Mouse (Mus musculus): ENCODE results near the gene Prss12. TPM values are rescaled to one million over a fixed set of nuclear protein-coding genes. Genes with fewer than 3 reads are reported as not detected.
A peak's percentile ranks its signal among the peaks of the same experiment; 100 is the strongest.

The Prss12 gene
- total RNA-seq, 2 experiments from 2014 or later, result 19.4 to 24.9 TPM

DNA sequence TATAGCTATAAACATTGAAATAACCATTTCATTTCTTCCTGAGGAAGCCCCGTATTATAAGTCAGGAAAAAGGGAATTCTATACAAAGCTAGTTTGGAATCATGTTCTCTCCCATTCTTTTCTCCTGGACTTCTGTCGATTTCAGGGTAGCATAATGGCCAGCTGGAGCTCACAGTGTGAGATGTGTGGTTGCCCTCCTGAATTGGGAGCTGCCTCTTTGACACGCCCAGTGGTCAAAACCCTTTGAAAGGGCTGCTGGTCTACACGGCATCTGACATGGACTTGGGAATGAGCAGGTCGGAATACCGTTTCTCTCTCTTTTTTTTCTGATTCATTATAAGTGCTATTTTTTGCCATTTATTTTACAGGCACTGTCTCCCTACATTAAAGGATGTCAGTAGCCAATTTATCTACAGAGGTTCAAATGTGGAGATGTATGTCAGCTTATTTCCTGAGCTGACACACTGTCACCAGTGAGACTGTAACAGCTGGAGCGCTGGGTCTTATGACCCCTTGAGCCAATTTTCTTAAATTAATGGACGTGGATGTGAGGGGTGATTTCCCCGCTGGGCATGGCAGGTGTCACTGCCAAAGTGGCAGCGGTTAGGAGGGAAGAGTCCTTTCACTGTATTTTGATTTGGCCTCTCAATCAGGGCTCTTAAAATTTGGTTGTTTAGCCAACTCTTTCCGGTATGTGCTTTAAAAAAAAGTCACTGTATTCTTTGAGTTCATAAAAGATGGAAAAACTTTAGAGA is 79.8 kb downstream of the Prss12 start:
- DNase-seq (ENCODE audit: low spot score in 2 of 2), result no peak

- DNase-seq (ENCODE audit: low spot score in 2 of 2), result no peak
These were observed 81.2 kb downstream of the Prss12 start for GRCm38 (mm10) chr3:123527806-123528507.

DNA sequence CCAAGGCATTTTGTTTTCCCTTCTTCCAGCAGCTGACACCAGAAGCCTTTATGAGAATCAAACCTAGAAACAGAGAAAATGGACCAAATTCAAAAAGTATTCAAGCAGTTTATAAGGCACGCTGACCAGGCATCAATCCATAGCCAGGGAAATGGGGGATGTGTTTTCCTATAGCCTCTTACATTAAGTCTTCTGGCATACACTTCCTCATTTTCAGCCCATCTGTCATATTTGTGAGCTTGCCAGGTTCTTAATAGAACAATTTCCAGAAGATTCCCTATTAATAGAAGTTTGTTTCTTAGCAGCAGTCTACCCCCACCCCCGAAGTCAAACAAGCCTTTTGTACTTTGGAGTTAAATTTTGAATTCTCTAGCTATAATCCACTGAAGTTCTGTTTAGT is 84.4 kb downstream of the Prss12 start:
- DNase-seq (ENCODE audit: low spot score in 2 of 2), result no peak

DNA sequence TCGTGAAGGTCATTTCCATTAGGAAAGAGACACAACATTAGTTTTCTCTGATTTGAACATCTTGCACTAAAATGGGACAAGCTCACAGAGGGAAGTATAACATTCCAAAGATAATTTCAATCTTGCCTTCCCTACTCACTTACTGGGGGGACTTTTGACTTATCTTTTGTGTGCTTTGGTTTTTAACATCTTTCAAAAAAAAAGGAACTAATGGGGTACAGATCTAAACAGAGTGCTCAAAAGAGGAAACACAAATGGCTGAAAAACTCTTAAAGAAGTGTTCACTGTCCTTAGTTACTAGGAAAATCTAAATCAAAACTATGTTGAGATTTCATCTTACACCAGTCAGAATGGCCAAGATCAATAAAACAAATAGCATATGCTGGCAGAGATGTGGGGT is 90.6 kb downstream of the Prss12 start:
- no peak for DNase-seq (ENCODE audit: low spot score in 2 of 2)

DNA sequence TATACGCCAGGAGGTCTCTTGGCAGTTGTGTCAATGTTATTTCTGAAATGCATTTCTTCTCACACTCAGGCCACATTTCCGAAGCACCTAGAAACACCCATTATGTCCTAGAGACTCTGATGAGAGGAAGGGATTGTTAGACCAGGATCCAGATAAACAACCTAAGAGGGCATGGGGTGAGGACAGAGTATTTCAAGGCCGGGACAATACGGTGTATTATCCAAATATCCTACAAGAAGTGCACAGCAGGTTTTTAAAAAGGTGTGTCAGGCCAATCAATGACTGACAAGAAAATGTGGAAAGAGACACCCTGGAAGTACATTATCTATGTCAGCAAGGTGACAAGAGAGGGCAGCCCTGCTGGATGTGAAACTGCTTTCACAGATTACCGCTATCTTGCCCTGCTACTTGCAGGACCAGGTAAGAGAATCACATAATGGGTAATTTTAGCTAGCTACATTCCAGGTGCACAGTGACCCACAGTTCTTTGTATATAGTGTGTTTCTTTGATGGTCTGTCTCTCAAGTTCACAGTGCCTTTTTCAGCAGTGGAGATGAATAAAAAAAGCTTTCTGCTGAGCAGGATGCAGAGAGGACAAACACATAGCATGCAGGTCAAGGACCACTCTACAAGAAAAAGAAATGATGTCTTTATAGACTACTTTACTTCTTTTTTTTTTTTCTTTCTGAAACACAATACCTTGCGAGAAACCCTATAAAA is 97.0 kb downstream of the Prss12 start:
- DNase-seq (ENCODE audit: low spot score in 2 of 2), result no peak

DNA sequence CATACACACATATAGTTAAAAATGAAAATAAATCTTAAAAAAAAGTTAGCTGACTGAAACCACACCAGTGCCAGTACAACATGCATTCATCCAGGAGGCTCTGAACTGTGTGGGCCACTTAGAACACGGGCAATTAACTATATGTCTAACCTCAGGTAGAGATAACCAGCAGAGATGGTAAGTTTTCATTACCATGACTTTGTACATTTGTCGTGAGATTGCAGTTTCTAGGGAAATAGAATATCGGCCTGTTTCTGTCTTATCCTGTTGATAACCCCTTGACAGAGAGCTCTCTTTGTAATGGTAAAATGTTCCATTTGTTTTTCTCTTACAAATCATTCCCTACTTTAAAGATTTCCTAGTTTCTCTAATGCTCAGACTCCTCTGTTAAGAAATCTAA is 103.8 kb downstream of the Prss12 start:
- no peak for DNase-seq (ENCODE audit: low spot score in 2 of 2)

- no peak for DNase-seq (ENCODE audit: low spot score in 2 of 2)
These were observed 107.2 kb downstream of the Prss12 start for GRCm38 (mm10) chr3:123553872-123554271.

DNA sequence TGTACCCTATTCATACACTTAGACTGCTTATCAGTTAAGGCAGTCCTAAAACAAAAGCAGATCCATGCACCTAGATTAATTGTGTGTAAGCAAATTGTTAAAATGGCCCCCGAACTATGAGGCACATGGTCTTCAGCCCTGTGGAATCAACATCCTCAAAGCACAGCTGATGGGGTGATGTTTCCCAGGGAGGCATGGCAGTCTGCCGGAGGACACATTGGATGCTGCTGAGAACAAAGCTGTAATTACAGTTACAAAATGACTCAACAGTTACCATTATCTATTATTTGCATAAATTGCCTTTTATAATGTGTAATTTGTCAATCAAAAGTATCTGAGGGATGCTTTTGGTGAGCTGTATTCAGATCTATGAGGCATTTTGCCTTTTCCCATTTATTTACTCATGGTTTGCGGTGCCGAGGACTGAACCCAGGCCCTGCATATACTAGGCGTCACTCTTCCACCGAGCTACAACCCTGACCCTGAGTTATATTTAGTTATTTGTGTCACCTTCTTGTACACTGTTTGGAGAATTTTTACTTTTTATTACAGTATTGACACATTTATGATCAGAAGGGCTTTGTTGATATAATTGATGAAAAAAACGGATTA is 108.6 kb downstream of the Prss12 start:
- peak in 1 of 2 experiments; percentile 18 for DNase-seq (ENCODE audit: low spot score in 2 of 2)

Other genes starting within 250 kb of the Prss12 start
- 1 to 10 TPM; 2.8 to 4.2 TPM for gene Synpo2, start 210.8 kb upstream of the Prss12 start, total RNA-seq (2021)
- 10 to 100 TPM; 25.2 to 29.3 TPM for gene Sec24d, start 179.5 kb upstream of the Prss12 start, total RNA-seq (2021)
- 10 to 100 TPM; 15.3 to 16.0 TPM for gene Mettl14, start 60.8 kb upstream of the Prss12 start, total RNA-seq (2021)
- gene Ndst3, start 243.9 kb downstream of the Prss12 start, total RNA-seq (2021), result 10 to 100 TPM; 12.3 to 14.4 TPM

Data from layer of hippocampus, postnatal 10 days (tissue).